Mouse (Mus musculus) testis, adult 2 months (tissue): Measurements from ENCODE around the gene Olfr2. TPM values are rescaled to one million over a fixed set of nuclear protein-coding genes. Genes with fewer than 3 reads are reported as not detected.

ENCODE experiments used
- H3K27ac ChIP-seq: fragments of 200-500 bp; 2 replicates; pipeline ENCODE4 v1.5.1; 2012; ENCODE audit warnings: low read depth, low read length; ENCODE audit not compliant: control insufficient read depth, insufficient read depth
- H3K27me3 ChIP-seq: fragments of 200-500 bp; 2 replicates; pipeline ENCODE4 v1.6.1; 2012; ENCODE audit warnings: mild to moderate bottlenecking, low read length, moderate library complexity; ENCODE audit not compliant: control insufficient read depth, insufficient read depth
- H3K36me3 ChIP-seq: fragments of 200-500 bp; 2 replicates; pipeline ENCODE4 v1.6.1; 2012; ENCODE audit warnings: mild to moderate bottlenecking, low read length; ENCODE audit not compliant: control insufficient read depth, insufficient read depth
- H3K4me1 ChIP-seq: fragments of 200-500 bp; 2 replicates; pipeline ENCODE4 v1.6.1; 2012; ENCODE audit warnings: low read length; ENCODE audit not compliant: control insufficient read depth, insufficient read depth
- H3K4me3 ChIP-seq: fragments of 200-500 bp; 2 replicates; pipeline ENCODE4 v1.5.1; 2012; ENCODE audit warnings: low read depth, mild to moderate bottlenecking, low read length, moderate library complexity, mixed read lengths; ENCODE audit not compliant: control insufficient read depth
- CTCF ChIP-seq: fragments of 200-500 bp; IDR thresholded peaks from 2 replicates; pipeline ENCODE4 v1.5.1; 2012; ENCODE audit warnings: low read depth, mild to moderate bottlenecking, inconsistent platforms, low read length, moderate library complexity; ENCODE audit not compliant: control insufficient read depth, insufficient read depth, insufficient replicate concordance
- POLR2A ChIP-seq: fragments of 200-500 bp; IDR thresholded peaks from 2 replicates; pipeline ENCODE4 v1.6.1; 2012; ENCODE audit warnings: low read depth, mild to moderate bottlenecking, inconsistent platforms, low read length, moderate library complexity; ENCODE audit not compliant: control insufficient read depth
- polyA plus RNA-seq: library from polyadenylated mRNA; depleted of rRNA; stranded (reverse); fragments of >200 nt; gene quantifications from 2 replicates; pipeline ENCODE4 v1.2.3, GENCODE M21; 2012; rRNA removed

Olfr2 gene
- polyA plus RNA-seq = 0.09 TPM in 1 of 2 replicates, not detected in the other

- H3K27ac ChIP-seq = no peak within 1 kb of the TSS
- no peaks in the 10 kb centered on the region for H3K36me3 ChIP-seq
- no peaks in the 10 kb centered on the region for H3K4me1 ChIP-seq
- H3K4me3 ChIP-seq = no peak within 1 kb of the TSS
- no peaks in the 10 kb centered on the region for H3K27me3 ChIP-seq
- no peak for TF ChIP-seq POLR2A
These were observed at the start of gene Olfr2 for GRCm38 (mm10) chr7:107005972-107006371. Olfr2 (minus strand) TSS chr7:107006072.

DNA sequence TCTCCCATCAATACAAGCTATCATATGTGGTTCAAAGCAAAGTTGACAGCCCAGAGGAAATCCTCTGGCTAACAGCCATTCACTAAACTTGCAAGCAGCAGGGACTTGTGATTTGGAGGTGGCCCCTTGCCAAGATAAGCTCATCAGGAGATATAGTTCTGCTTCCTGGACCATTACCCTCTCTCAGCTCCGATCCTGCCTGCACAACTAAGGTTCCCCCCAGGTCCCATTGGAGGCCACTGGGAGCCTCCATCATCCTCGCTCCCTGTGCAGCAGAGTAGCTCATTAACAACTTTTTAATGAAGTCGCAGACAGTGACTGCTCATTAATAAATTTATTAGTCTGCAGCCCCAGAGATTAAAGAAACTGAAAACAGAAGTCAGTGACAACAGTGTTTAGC, 41.7 kb upstream of the Olfr2 start:
- Histone ChIP-seq H3K4me1 (no peaks in the 10 kb centered on the region), H3K4me3 (no peak overlapping the region), H3K36me3 (no peaks in the 10 kb centered on the region), H3K27ac (no peak overlapping the region), H3K27me3 (no peaks in the 10 kb centered on the region)
- TF ChIP-seq CTCF (no peak), POLR2A (no peak)

GRCm38 (mm10) chr7:107045833-107046232, 40.0 kb upstream of the Olfr2 start:
- no peak overlapping the region for H3K27ac ChIP-seq
- H3K4me1 ChIP-seq = no peaks in the 10 kb centered on the region
- no peaks in the 10 kb centered on the region for H3K36me3 ChIP-seq
- H3K27me3 ChIP-seq = no peaks in the 10 kb centered on the region
- no peak for TF ChIP-seq POLR2A
- no peak for TF ChIP-seq CTCF
- no peak overlapping the region for H3K4me3 ChIP-seq

- H3K4me3 ChIP-seq = no peak overlapping the region
- no peak for TF ChIP-seq POLR2A
- no peak for TF ChIP-seq CTCF
- no peak overlapping the region for H3K27ac ChIP-seq
- no peaks in the 10 kb centered on the region for H3K4me1 ChIP-seq
- H3K27me3 ChIP-seq = no peaks in the 10 kb centered on the region
- H3K36me3 ChIP-seq = no peaks in the 10 kb centered on the region
These were observed 38.5 kb upstream of the Olfr2 start for GRCm38 (mm10) chr7:107044407-107044806.

DNA sequence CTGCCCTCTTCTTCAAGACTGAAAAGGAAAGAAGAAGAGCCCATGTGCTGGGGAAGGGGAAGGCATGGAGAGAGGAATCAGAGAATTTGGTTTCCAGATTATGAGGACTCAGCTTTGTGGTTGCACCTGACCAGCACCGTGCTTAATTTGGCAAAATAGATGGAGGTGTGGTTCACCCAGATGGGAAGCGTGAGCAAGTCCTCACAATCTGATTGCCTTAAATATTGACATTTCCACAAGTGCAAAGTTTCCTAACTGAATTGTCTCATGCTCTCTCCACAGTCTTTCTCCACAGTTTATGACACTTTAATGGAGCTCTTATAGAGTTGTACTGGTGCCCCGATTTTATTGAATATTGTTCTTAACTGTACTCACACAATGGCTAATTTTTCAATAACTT, 37.3 kb upstream of the Olfr2 start:
- Histone ChIP-seq H3K27ac (no peak overlapping the region), H3K36me3 (no peaks in the 10 kb centered on the region), H3K27me3 (no peaks in the 10 kb centered on the region), H3K4me1 (no peaks in the 10 kb centered on the region), H3K4me3 (no peak overlapping the region)
- TF ChIP-seq CTCF (no peak), POLR2A (no peak)

DNA sequence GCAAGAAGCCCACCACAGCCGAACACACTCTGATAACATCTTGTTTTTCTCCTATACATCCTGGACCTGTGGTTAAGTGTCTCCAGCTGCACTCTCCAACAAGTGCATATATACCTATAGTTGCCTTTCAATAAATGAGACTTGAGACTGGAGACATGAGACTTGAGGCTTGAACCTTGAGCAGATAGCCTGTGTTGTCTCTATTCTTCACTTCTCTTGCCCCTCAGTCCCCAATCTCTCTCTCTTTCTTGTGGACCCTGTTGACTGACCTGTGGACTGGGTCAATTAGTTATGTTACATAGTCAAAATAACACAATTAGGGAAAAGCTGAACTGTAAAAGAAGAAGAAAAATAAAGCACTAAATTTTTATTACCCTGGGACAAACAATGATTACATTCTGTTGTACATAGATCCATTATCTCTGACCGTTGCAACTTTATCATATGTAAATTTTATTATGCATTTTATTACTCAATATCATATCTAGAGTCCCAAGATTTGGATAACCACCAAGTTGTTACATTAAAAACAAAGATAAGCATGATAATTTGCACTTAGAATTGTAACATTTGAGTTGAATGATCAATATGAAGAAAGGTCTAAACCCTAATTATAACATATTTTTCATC, 34.2 kb upstream of the Olfr2 start:
- H3K27me3 ChIP-seq = no peaks in the 10 kb centered on the region
- no peak for TF ChIP-seq CTCF
- no peak for TF ChIP-seq POLR2A
- H3K36me3 ChIP-seq = no peaks in the 10 kb centered on the region
- H3K4me3 ChIP-seq = no peak overlapping the region
- no peaks in the 10 kb centered on the region for H3K4me1 ChIP-seq
- no peak overlapping the region for H3K27ac ChIP-seq

DNA sequence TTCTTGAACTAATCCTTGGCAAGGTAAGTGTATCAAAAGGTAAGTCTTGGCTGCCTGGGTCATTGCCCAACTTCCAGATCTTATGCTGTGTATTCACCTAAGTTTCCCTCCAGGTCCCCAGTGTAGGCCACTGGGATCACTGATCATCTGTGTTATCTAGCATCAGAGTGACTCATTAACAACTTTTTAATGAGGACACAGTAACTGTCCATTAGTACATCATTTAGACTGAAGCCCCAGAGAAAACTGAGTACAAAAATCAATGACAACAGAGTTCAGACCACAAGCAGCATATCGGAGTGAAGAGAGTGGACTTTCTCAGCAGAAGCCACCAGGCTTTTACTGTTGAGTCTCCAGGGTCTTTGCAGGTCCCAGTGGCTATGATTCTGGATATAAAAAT, 25.0 kb upstream of the Olfr2 start, which contains the start of gene Olfr713:
Gene Olfr713, plus strand, starts transcription at position 301 of the 400 bp plus-strand sequence.
- TF ChIP-seq CTCF (no peak), POLR2A (no peak)
- H3K27me3 ChIP-seq = no peaks in the 10 kb centered on the region
- no peaks in the 10 kb centered on the region for H3K4me1 ChIP-seq
- H3K36me3 ChIP-seq = no peaks in the 10 kb centered on the region
- H3K4me3 ChIP-seq = no peak within 1 kb of the TSS
- H3K27ac ChIP-seq = no peak within 1 kb of the TSS
